Mouse (Mus musculus) testis, postnatal 10 days (tissue): ENCODE results near the gene Scd2.
"Not testable (repeated sequence)": the region's sequence is repeated elsewhere in the genome, so short reads cannot be mapped to it uniquely, and the experiment has no call there.

Experiments
- DNase-seq: peaks from one replicate; pipeline ENCODE4 v3.0.0; 2021; ENCODE audit warnings: low spot score

Gene Scd2

DNA sequence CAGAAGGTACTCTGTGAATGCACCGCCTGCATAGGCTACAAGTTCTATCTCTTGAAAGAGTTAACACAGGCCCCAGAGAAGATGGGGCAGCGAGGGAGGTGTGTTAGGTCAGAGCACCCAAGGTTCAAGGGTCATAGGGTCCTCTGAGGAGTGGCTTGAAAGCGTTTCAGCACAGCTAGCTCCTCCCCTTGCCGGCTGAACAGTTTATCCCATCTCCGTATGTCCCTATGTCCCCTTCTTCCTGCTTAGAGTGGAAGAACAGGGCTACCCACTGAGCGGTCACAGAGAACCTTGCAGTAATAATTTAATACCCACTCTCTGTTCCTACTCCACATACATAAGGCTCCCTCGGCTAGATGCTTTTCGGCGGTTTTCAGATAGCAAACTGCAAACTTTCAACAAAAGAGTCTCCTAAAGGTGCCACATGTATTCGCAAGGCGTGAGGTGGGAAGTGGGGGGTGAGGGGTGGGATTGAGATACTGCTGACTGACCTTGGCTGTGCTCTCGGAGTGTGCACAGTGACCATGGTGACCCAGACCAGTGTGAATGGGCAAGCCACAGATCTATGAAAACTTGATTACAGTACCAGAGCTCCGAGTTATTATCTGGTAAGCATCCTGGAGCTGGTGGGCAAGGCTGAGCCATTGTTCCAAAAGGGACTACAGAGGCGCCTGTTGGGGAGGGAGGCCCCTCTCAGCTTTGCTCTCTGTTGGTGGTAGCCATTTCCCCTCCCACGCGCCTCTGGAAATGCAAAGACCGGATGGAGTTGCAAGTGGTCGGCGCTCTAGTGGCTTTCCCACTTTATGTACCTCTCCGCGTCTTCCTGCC lies at the start of gene Scd2:
Gene Scd2 (plus strand): TSS at position 734 of the 828 bp plus-strand sequence.
- DNase-seq: no peak

DNA sequence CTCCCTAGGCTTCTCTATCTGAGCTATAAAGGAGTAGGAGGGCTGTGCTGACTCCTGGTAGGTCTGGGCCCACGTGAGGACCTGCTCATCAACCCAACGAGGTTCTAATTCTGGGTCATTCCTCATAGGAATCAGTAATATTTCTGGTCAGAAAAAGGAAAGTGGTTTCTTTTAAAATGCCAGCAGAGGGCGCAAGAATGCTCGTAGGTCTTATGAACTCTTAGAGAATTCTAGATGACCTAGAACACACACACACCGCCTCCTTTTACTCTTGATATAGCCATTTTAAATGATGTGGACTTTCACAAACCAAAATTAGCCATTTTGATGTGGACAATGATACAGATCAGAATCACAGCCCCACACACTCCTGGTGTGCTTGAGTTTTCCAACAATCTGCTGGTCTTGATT lies 47.7 kb upstream of the Scd2 start:
- peak; percentile 62 for DNase-seq

DNA sequence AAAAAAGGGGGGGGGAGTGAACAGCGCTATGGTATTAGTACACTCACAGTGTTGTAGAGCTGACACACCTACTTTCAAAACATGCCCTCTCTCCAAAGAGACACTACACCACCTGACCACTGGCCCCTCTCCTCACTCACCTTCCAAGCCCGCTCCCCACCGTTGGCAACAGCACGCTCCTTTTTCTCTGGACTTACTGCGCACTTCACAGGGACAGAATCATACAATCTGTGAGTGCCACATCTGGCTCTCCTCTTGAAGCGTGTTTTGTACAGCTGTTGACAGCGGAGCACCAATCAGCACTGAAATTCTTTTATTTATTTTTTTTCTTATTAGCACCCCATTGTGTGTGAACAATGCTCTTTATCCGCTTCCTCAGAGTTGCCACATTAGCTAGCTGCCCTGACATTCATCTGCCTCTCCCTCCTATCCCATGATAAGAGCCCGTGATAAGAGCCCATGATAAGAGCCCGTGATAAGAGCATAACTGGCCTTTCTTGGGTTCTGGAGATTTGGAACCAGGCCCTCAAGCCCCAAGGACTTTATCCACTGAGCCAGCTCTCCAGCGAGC lies 47.0 kb upstream of the Scd2 start:
- DNase-seq: no peak

DNA sequence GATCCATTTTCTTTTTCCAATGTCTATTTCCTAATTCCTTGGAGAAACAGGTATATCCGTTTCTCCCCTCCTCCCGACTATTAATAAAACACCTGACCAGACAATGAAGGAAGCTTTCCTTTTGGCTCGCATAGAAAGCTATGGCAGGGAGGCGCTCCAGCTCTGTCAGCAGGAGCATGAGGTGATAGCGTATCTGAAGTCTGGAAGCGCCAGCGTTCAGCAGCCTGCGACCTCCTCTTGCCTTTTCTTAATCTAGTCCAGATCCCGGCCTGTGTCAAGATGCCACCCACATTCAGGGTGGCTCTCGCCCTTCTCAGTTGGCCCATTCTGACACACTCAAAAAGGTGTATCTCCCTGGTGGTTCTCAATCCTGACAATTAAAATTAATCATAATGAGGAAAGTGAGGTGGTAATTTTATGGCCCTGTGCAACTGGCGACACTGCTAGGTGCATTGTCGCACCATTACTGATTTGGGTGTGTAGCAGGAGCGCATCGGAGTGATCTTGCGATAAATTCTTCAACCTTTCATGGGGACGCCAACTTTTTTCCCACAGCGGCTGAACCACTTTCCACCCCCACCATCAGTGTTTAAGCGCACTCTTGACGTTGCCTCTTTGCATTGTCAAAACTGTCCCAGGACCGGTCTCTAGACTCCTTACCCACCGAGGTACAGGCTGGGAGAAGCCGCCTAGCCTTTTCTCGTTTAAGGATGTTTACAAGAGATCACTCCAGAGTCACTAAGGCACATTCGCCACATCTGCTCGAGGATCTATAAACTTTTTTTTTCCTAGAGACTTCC lies 46.0 kb upstream of the Scd2 start:
- DNase-seq: no peak

DNA sequence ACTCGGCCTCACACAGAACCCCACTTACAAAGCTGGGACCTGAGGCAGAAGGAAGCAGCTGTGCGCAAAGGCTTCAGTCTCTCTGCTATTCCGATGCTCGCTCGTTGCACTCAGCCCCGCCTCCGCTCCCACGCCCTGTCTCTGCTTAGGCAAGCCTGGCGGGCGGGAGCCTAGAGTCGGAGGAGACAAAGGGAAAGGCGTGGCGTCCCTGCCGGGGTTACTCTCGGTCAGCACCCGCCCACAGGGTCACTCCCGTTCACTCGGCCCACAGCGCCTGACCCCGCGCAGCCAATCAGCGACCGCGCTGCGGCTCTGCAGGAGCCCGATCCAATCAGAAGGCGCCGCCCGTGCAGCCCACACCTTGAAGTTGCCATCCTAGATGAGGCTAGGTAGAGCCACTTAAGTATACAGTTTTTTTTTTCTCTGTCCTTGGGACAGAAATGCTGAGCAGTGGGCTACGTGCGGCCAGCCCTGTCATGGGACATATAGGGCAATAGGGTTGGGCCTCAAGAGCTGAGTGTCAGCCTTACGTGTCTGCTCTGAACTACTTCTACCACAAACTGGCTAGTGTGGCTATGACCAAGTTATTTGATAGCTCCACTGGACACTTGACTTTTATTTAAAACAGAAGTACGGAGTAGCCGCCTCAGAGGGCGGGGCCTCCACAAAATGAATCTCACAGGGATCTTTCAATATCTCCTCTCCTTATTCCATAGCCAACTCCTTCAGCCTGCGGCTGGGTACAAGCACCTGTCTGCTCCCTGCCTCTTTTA lies 45.2 kb upstream of the Scd2 start:
- peak; percentile 95 for DNase-seq

DNA sequence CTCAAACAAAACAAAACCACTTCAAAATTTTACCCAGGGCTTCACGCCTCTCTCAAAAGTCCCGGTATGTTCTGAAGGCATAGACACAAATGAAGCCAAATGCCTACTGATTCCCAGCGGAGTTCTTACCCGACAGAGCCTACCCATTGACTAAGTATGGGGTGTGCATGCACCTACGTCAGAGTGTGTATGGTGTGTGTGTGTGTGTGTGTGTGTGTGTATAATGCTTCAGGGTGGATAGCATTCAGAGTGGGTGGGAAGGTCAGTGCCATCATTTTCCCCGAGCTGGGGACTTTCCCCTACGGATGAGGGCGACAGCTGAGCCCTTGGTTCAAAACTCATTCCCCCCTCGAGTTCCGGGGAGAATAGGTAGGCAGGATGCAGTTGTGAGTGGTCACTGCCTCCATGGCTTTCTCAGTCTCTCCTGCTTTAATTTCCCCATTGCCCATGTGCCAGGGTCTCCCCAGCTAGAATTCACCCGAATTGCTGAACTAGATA lies 44.6 kb upstream of the Scd2 start:
- DNase-seq: no peak

DNA sequence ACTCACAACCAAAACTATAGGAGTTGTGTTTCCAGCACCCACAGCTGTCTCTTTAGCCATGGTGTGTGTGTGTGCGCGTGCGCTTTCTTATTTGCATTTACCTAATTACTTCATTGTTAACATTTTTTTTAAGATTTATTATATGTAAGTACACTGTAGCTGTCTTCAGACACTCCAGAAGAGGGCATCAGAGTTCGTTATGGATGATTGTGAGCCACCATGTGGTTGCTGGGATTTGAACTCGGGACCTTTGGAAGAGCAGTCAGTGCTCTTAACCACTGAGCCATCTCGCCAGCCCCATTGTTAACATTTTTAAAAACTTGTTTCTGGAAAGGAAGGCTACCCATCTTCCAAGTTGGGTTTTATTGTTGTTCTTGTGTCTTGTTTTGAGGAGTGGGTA lies 42.3 kb upstream of the Scd2 start:
- DNase-seq: not testable (repeated sequence)

DNA sequence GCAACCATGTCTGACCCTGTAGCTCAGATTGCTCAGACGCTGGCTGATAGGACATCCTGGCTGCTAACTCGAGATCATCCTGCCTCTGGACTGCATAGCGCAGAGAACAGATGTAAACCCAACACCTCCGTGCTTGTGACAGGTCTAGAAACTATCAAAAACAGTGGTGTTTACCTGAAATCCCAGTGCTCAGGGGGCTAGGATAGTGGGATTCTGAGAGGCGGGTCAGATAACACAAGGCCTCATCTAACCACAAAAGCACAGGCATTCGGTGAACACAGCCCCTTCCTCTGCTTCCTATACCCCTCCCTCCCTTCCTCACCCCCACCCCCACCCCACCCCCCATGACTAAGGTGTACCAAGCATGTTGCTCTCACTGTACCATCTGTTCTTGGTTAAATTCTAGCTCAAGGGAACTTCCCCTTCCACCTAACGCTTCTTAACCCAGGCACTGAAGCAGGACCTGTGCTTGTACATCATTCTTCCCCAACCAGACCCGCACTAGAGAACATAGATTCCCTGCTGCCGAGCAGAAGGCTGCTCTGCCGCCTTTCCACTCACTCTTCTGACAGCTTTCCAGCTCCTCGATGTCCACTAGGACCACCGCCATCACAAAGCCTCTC lies 41.4 kb upstream of the Scd2 start:
- DNase-seq: no peak

DNA sequence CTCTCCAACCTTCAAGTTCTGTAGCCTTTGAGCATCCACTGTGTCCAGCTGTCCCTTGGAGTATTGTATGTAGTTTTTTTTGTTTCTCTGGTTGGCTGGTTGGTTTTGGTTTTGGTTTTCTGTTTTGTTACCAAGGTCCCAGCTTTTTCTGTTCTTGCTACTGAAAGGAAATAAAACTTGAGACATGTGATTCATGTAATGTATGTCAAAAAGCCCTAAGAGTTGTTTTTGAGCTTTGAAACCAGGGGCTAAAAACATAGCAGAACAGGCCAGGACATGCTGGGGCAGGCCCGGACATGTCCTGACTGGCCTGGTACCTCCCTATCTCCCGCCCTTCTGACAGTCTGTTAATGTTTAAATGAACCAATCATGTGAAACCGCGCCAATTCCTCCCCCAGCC lies 39.4 kb upstream of the Scd2 start:
- DNase-seq: not testable (repeated sequence)

DNA sequence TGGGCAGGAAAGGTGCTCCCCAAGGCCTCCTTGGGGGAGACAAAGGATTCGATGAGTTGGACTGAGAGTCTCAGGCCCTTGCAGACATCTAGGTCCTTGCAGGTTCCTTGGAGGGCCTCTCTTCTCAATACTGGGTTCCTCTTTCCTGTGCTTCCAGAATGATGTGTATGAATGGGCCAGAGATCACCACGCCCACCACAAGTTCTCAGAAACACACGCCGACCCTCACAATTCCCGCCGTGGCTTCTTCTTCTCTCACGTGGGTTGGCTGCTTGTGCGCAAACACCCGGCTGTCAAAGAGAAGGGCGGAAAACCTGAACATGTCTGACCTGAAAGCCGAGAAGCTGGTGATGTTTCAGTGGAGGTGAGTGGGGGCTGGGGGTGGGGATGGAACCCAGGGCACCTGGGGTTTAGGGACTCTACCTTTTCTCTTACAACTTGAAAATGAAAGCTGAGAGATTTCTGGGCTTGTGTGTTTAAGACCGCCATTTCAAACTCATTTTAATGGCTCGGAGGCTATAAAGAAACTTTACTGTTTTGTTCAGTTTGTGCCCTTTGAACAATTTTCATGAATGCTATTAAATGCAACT lies 36.0 kb upstream of the Scd2 start:
- DNase-seq: no peak

DNA sequence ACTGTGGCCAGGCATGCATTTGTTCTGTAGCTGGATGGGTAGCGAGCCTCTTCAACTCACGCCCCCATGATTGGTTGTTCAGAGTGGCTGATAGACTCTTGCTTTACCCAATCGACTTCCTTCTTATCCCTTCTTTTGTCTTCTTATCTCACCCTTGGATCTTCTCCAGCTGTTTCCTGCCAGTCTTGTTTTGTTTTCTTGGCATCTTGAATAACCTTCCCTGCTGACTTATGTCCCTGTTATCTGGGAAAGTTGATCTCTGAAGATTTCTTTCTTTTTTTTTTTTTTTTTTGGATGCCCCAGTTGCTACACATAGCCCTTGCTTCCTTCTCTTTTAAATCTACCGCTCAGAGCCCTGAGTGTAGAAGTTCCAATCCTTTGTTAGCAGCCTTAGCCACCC lies 34.0 kb upstream of the Scd2 start:
- DNase-seq: no peak

DNA sequence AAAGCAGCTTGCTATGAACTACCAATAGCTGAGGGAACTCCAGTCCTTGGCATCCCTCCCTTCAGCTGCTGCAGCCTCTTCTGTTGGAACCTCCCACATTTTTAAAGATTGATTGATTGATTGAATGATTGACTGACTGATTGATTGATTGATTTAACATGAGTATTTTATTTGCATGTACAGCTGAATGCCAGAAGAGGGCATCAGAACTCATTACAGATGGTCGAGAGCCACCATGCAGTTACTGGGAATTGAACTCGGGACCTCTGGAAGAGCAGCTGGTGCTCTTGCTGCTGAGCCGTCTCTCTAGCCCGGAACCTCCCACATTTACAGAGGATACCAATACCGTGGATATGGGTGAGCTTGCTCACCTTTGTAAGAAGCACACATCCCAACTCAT lies 33.0 kb upstream of the Scd2 start:
- no peak for DNase-seq

DNA sequence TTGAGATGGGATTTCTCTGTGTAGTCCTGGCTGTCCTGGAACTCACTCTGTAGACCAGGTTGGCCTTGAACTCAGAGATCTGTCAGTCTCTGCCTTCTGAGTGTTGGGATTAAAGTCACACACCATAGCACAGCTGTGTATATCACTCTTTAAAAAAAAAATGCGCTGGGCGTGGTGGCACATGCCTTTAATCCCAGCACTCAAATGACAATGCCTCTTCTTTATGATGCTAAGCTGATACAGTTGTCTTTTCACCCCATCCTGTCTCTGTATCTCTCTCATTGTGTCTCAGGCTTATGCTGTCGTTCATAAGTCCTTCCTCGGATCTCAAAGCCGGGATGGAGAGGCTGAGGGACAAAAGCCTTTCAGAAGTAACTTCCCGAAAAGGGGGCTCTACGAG lies 31.7 kb upstream of the Scd2 start:
- DNase-seq: no peak

DNA sequence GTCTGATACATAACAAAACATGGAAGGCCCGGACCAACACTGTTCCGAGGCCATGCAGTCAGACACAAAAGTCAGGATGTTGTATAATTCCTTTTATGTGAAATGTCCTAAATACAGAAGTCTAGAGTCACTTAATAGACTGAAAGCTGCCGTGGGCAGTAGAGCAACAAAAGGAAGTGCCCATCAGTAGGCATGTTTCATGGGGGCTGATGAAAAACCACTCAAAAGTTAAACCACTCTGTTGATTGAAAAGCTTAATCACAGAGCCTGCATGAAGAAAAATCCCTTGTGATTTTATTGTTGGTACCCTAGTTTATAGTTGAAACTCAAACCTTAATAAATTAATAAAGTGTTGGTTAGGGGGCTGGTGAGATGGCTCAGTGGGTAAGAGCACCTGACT lies 29.9 kb upstream of the Scd2 start:
- DNase-seq: no peak

DNA sequence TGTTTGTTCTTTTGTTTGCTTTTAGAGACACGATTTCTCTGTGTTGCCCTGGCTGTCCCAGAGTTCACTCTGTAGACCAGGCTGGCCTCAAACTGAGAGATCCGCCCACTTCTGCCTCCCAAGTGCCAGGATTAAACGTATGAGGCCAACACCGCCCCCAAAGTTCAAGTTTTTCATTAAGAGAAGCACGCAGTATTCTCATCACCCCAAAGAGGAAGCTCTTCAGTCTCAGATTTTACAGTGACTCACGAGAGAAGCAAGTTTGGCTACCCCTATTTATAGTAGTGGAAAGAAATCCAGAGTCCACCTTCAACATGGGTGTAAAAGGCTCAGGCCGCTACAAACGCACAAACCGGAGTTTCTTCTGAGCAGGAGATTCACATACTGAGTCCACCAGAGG lies 29.2 kb upstream of the Scd2 start:
- DNase-seq: no peak

DNA sequence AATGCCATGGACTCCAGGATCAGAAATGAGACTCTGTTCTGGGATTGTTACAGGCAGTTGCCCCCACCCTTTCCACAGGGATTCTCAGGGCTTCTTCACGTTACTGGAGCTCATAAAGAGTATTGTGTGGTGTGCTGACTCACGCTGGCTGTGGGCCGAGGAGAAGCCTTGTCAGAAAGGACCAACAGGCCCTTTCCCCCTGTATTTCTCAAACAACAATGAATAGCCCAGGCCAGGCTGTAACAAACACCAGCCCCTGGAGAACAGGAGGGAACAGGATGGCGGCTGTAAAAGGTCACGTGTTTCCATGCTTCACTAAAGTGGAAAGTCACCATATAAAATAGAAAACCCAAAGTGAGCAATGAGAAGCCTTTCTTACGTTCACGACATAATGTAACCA lies 28.2 kb upstream of the Scd2 start:
- DNase-seq: no peak

DNA sequence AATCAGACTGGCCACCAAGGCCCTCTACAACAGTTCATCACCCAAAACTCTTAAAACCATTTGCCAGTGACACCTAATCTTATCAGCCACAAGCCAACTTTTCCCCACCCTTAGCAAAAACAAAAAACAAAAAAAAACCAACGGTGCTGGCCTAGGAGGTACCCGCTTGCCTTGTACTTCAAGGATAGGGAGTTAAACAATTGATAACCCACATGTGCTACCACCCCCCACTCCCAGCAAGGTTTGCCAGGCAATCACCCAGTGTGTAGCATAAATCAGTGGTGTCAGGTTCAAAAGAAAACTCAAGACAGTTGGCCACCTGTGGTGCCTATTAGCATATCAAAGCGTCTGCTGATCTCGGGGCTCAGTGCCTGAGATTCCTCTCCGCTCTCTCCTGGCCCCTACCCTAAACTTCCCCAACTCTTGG lies 27.6 kb upstream of the Scd2 start:
- DNase-seq: no peak

DNA sequence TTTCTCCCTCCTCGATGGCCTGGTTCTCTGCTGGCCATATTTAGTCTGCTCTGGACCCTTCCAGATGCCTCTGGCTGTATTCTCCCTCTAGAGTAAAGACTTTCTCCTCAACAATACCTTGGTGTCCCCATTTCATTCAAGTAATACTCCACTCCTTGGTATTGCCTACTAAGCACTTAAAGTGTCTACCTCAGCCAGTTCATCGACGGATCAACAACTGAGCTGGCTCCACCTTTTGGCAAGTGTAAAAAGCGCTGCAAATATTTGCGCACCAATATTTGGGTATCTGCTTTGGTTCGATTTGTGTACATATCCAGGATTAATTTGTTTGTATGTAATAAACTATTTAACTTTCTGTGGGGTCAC lies 27.0 kb upstream of the Scd2 start:
- DNase-seq: no peak

DNA sequence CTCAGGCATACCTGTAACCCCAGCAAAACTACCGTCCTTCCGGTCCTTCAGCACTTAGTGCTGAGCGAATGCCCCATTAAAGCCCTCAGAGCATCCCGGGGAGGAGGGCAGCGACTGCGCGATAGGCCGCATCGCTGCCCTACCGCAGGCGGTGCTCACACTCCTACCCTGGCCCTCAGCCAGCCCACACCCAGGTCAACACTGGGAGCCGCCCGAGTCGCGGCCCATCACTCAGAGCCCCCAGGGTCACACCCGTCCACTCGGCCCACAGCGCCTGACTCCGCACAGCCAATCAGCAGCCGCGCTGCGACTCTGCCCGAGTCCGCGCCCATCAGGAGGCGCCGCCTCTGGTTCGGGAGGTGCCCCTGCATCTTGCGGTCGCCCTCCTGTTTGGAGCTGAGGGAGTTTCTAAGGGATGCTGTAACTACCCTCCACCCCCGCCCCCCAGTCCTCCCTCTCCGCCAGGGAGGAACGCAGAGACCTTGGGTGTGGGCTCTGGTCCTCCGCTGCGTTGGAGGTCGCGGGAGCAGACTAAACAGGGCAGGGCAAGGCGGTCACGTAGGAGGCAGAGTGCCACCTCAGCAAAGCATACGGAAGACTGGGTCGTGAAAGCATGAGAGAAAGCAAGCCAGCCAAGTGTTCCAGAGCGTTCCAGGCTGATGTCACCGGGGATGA lies 26.5 kb upstream of the Scd2 start:
- peak; percentile 89 for DNase-seq

DNA sequence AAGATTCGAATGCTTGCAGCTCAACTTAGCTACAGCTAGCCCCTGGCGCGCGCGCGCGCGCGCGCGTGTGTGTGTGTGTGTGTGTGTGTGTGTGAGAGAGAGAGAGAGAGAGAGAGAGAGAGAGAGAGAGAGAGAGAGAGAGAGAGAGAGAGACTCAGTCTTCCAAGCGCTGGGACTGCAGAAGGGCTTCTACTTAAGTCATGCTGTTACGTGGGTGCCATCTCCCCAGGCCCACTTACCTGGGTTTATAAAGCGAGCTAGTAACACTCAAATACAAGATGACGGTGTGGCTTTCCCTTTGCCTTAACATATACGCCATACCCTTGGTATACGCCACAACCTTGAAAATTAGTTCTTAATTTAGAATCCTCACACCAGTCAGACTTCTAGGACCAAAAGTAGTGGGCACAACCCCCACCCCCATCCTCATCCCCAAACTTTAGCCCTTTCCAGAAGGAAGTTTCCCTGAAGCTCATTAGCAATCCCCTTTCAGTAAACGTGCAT lies 25.9 kb upstream of the Scd2 start:
- no peak for DNase-seq

DNA sequence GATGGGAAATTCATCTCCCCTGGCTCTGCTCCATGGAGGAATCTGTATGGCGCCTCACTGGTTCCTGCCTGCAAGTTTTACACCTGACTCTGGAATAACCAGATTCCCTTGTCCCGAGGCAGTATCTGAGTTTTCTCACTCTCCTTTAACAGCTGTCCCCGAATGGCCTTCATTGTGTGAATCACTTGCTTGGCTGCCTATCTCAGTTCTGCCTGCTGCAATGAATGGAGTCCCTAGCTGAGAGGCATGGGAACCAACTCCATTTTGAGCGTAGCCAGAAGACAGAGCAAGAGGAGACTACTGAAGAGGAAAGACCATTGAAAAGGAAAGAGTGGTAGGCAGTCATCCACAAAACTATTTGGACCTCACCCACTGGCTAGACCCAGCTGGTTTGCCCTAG lies 19.8 kb upstream of the Scd2 start:
- DNase-seq: no peak
